Mouse (Mus musculus) cortical plate, adult 2 months (tissue): ENCODE measurements around the gene Cd200r1. TPM values are rescaled to one million over a fixed set of nuclear protein-coding genes. Genes with fewer than 3 reads are reported as not detected.
A peak's percentile ranks its signal among the peaks of the same experiment; 100 is the strongest.

Source experiments
- H3K27ac ChIP-seq: fragments of 200-500 bp; 2 replicates; pipeline ENCODE4 v1.5.1; 2012; ENCODE audit warnings: low read length, control low read depth, inconsistent platforms; ENCODE audit not compliant: insufficient read depth
- H3K4me1 ChIP-seq: fragments of 200-500 bp; 2 replicates; pipeline ENCODE4 v1.6.1; 2011; ENCODE audit warnings: low read length; ENCODE audit not compliant: control insufficient read depth, insufficient read depth
- H3K4me3 ChIP-seq: fragments of 200-500 bp; 2 replicates; pipeline ENCODE4 v1.5.1; 2011; ENCODE audit warnings: mild to moderate bottlenecking, low read length, control low read depth; ENCODE audit not compliant: insufficient read depth
- CTCF ChIP-seq: fragments of 200-500 bp; IDR thresholded peaks from 2 replicates; pipeline ENCODE4 v1.5.1; 2011; ENCODE audit warnings: mild to moderate bottlenecking, control low read depth, low read length; ENCODE audit not compliant: insufficient read depth; ENCODE audit errors: extremely low read depth
- POLR2A ChIP-seq: fragments of 200-500 bp; IDR thresholded peaks from 2 replicates; pipeline ENCODE4 v1.6.1; 2011; ENCODE audit warnings: mild to moderate bottlenecking, low read length, control low read depth; ENCODE audit not compliant: insufficient read depth; ENCODE audit errors: extremely low read depth
- polyA plus RNA-seq: library from polyadenylated mRNA; depleted of rRNA; stranded (reverse); fragments of >200 nt; gene quantifications from 2 replicates; pipeline ENCODE4 v1.2.3, GENCODE M21; 2012

The Cd200r1 gene
- polyA plus RNA-seq, 1 experiment, result 0.75 TPM

DNA sequence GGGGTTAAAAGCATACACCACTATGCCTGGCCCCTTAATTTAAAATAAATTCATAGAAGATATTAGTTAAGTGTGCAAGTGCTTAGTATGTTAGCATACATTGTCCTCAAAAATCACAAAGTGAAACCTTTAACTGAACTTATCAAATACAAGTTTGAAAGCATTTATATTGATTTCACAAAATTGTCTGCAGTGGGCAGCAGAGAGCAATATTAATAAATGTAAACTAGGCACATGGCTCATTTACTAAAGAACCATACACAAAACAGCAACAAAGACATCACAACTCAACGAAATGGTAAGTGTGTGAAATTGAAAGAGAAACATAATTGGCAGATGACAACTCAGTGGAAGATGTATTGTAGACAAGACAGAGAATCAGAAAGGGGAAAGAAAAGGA is 3.7 kb upstream of the Cd200r1 start:
- TF ChIP-seq POLR2A (no peak), CTCF (no peak)
- no peak overlapping the region for H3K27ac ChIP-seq
- no peak overlapping the region for H3K4me3 ChIP-seq
- H3K4me1 ChIP-seq, result peaks cover under 1% of the 10 kb centered on the region; the same call in 1 of the 2 replicates

- peak overlapping the region; percentile 37; the same call in 1 of the 2 replicates for H3K4me3 ChIP-seq
- H3K4me1 ChIP-seq, result peaks cover 1% of the 10 kb centered on the region; the same call in 1 of the 2 replicates
- TF ChIP-seq POLR2A (no peak), CTCF (no peak)
- no peak overlapping the region for H3K27ac ChIP-seq
Observed at GRCm38 (mm10) chr16:44766320-44766892, 870 bp downstream of the Cd200r1 start.

DNA sequence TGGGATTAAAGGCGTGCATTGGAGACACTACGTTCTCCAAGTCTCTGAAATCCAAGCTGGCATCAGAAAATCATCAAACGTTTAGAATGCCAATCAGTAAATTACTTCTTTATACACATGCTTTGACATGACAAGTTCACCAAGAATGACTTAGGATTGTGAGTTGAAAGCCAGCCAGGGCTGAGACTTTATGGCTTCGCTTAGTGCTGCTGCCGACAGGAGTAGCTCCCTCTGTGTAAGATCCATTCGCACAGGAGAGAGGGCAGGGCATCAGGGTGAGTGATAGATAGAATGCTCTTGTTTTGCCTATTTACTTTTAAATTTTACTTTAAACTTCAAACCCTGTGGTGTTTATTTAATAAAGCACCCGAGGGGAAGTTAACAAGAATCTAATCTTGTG is 2.0 kb downstream of the Cd200r1 start:
- Histone ChIP-seq H3K27ac (no peak overlapping the region), H3K4me1 (peaks cover 1% of the 10 kb centered on the region; the same call in 1 of the 2 replicates), H3K4me3 (no peak overlapping the region)
- TF ChIP-seq CTCF (no peak), POLR2A (no peak)

DNA sequence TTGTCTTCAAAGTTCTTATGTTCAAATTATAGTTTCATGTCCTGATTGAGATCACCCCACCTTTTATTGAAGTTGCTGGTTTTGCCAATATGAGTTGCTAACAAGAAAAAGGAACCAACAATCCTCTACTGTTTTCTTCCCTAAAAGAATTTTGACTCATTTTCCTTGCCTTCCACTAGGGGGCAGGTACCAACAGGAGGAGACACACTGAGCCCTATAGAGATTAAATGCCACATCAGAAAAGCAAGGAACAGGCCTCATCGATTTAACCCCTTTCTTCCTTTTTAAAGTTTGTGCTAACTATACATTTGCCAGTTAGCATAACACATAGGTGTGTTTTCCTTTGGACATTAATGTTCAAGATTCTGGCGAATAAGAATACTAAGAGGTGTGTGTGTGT is 2.4 kb downstream of the Cd200r1 start:
- Histone ChIP-seq H3K4me3 (no peak overlapping the region), H3K27ac (no peak overlapping the region), H3K4me1 (peaks cover 1% of the 10 kb centered on the region; the same call in 1 of the 2 replicates)
- TF ChIP-seq CTCF (peak; percentile 63; the same call in 1 of the 2 replicates), POLR2A (no peak)

DNA sequence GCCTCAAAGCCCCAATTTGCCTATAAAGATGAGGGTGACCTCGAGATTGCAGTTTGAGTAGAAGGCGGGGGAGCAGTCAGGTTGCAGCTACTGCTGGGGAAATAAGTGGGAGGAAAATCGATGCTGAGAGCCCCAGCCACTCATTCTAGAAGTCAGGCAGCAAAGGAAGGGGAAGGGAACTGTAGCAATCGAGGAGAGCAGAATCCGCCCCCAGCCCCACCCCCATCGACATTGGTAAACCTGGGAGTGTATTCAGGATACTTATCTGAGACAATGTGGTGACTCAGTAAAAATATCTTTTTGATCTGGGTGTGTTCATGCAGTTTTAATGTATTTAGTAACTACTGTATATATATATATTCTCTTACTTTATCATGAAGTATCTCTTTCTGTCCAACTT is 7.0 kb downstream of the Cd200r1 start:
- Histone ChIP-seq H3K4me1 (no peaks in the 10 kb centered on the region), H3K4me3 (no peak overlapping the region), H3K27ac (no peak overlapping the region)
- TF ChIP-seq POLR2A (no peak), CTCF (no peak)

- TF ChIP-seq POLR2A (no peak), CTCF (no peak)
- Histone ChIP-seq H3K4me3 (no peak overlapping the region), H3K27ac (no peak overlapping the region), H3K4me1 (no peaks in the 10 kb centered on the region)
Observed at GRCm38 (mm10) chr16:44773673-44774072, 8.1 kb downstream of the Cd200r1 start.

DNA sequence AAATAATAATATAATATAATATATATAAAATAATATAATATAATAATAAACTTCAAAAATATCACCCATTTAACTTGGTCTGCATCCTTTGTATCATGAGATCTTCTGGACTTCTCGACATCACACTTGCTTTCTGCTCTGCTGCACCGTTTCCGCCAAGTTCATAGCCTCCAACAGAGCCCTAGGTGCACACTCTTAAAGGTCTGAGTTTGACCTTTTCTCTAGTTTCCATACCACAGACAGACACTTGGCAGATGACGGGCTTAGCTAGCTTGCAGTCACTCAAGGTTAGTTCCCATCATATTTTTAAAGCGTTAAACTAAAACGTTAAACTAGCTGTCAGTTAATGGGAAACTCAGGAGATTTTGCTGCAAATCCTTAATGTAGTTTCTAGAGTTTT is 8.7 kb downstream of the Cd200r1 start:
- Histone ChIP-seq H3K4me3 (no peak overlapping the region), H3K4me1 (no peaks in the 10 kb centered on the region), H3K27ac (no peak overlapping the region)
- TF ChIP-seq POLR2A, result no peak
- no peak for TF ChIP-seq CTCF

DNA sequence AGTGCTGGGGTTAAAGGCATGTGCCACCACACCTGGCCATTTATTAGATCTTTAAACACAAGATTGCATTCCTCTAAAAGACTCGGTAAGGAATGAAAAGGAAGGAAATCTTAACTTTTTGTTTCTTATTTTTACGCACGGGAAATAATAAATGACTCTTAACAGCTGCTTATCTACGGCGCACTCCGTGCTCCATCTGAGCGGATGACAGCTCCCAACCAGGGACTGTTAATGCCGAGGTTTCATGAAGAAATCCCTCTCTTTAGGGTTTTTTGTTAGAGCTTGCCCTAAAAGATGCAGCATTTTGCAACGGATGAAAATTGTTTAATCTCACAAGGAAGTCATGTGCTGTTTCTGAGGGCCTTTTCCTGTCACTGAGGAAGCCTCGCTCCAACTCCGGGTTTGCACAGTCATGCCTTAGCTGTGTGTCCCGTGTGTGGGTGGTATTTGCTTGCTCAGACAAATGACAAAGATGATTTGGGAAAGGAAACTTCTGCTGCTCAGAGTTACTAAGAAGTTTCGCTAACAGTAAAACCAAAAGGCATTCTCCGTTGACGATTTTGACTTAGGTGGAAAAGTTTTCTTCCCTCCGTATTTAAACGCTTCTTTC is 13.1 kb downstream of the Cd200r1 start:
- no peak overlapping the region for H3K4me3 ChIP-seq
- H3K4me1 ChIP-seq, result no peaks in the 10 kb centered on the region
- H3K27ac ChIP-seq, result no peak overlapping the region
- no peak for TF ChIP-seq POLR2A
- no peak for TF ChIP-seq CTCF

DNA sequence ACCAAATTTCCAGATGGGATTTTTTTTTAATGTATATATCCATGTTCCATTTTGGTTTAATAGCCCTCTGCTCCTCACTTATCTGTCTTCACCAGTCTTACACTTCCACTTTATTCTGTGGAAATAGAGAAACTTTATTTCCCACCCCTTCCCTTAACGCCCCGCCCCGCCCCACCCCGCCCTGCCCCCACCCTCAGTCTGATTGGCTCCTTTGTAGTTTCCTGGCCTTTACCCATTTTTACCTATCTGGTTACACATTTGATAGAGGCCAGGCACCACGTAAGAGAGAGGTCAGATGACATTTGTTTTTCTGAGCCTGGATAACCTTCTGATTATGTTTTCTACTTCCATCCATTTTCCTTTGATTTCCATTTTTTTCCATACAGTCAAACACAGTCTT is 14.0 kb downstream of the Cd200r1 start:
- Histone ChIP-seq H3K4me3 (no peak overlapping the region), H3K4me1 (no peaks in the 10 kb centered on the region), H3K27ac (no peak overlapping the region)
- TF ChIP-seq POLR2A (no peak), CTCF (no peak)

GRCm38 (mm10) chr16:44780751-44781150 is 15.2 kb downstream of the Cd200r1 start:
- no peaks in the 10 kb centered on the region for H3K4me1 ChIP-seq
- no peak overlapping the region for H3K27ac ChIP-seq
- TF ChIP-seq POLR2A (no peak), CTCF (no peak)
- no peak overlapping the region for H3K4me3 ChIP-seq
